Mouse (Mus musculus) myocyte (in vitro differentiated cells): Measurements from ENCODE around the gene Amigo1. TPM values are rescaled to one million over a fixed set of nuclear protein-coding genes. Genes with fewer than 3 reads are reported as not detected.
A peak's percentile ranks its signal among the peaks of the same experiment; 100 is the strongest.

ENCODE experiments used
- H3K27me3 ChIP-seq: one replicate; pipeline ENCODE4 v1.6.1; 2011; ENCODE audit not compliant: control insufficient read depth, insufficient read depth, insufficient read length
- H3K36me3 ChIP-seq: one replicate; pipeline ENCODE4 v1.6.1; 2011; ENCODE audit not compliant: control insufficient read depth, insufficient read depth
- H3K4me2 ChIP-seq: one replicate; pipeline ENCODE4 v1.6.1; 2011; ENCODE audit warnings: low read depth, control low read depth
- H3K4me3 ChIP-seq: one replicate; pipeline ENCODE4 v1.5.1; 2011; ENCODE audit warnings: mild to moderate bottlenecking, control low read depth, moderate library complexity
- H3K79me2 ChIP-seq: one replicate; pipeline ENCODE4 v1.6.1; 2011; ENCODE audit not compliant: control insufficient read depth, insufficient read depth
- H3ac ChIP-seq: one replicate; pipeline ENCODE4 v1.6.1; 2011; ENCODE audit not compliant: control insufficient read depth, insufficient read length
- CEBPB ChIP-seq: IDR thresholded peaks from 2 replicates; pipeline ENCODE4 v1.6.1; 2011; ENCODE audit warnings: mild to moderate bottlenecking, moderate library complexity; ENCODE audit not compliant: poor library complexity, insufficient read depth, severe bottlenecking
- E2F4 ChIP-seq: IDR thresholded peaks from one replicate; pipeline ENCODE4 v1.6.1; 2011; ENCODE audit warnings: mild to moderate bottlenecking, control low read depth, moderate library complexity; ENCODE audit not compliant: insufficient read depth
- MAX ChIP-seq: IDR thresholded peaks from one replicate; pipeline ENCODE4 v1.6.1; 2011; ENCODE audit warnings: low read depth, mild to moderate bottlenecking, control low read depth
- MYOD1 ChIP-seq, 3 experiments: IDR thresholded peaks; one replicate each; pipeline ENCODE4 v1.6.1; 2011; ENCODE audit warnings: control low read depth in 2 of 3, low read depth in 2 of 3, mild to moderate bottlenecking in 2 of 3, moderate library complexity in 1 of 3; ENCODE audit not compliant: insufficient read length in 2 of 3, control insufficient read depth in 1 of 3
- MYOG ChIP-seq, 3 experiments: IDR thresholded peaks; one replicate each; pipeline ENCODE4 v1.6.1; 2011; ENCODE audit warnings: control low read depth in 2 of 3, low read depth in 2 of 3, mild to moderate bottlenecking in 2 of 3; ENCODE audit not compliant: insufficient read length in 2 of 3, control insufficient read depth in 1 of 3, insufficient read depth in 1 of 3
- POLR2A ChIP-seq: IDR thresholded peaks from one replicate; pipeline ENCODE4 v1.6.1; 2011; ENCODE audit warnings: low read depth, mild to moderate bottlenecking, control low read depth, moderate library complexity; ENCODE audit not compliant: insufficient read length
- POLR2AphosphoS2 ChIP-seq: IDR thresholded peaks from one replicate; pipeline ENCODE4 v1.6.1; 2011; ENCODE audit warnings: low read depth, control low read depth; ENCODE audit not compliant: insufficient read length
- REST ChIP-seq: IDR thresholded peaks from one replicate; pipeline ENCODE4 v1.6.1; 2011; ENCODE audit warnings: mild to moderate bottlenecking, control low read depth, moderate library complexity; ENCODE audit not compliant: insufficient read depth, insufficient read length
- SRF ChIP-seq: IDR thresholded peaks from one replicate; pipeline ENCODE4 v1.6.1; 2011; ENCODE audit warnings: low read depth; ENCODE audit not compliant: control insufficient read depth, insufficient read length
- TCF12 ChIP-seq: IDR thresholded peaks from one replicate; pipeline ENCODE4 v1.6.1; 2011; ENCODE audit warnings: mild to moderate bottlenecking, control low read depth; ENCODE audit not compliant: poor library complexity, insufficient read depth, severe bottlenecking
- TCF3 ChIP-seq: IDR thresholded peaks from one replicate; pipeline ENCODE4 v1.6.1; 2011; ENCODE audit warnings: low read depth, control low read depth; ENCODE audit not compliant: insufficient read length
- USF1 ChIP-seq: IDR thresholded peaks from one replicate; pipeline ENCODE4 v1.6.1; 2011; ENCODE audit warnings: low read depth, mild to moderate bottlenecking, control low read depth, moderate library complexity
- polyA plus RNA-seq: library from polyadenylated mRNA; unstranded; fragments of >200 nt; fragmentation: generic; extraction: Trizol; gene quantifications from one replicate; pipeline ENCODE4 v1.2.1, GENCODE M21; 2012; ENCODE audit warnings: missing spikeins

Amigo1 gene
- polyA plus RNA-seq, 1 experiment, result 3.3 TPM

DNA sequence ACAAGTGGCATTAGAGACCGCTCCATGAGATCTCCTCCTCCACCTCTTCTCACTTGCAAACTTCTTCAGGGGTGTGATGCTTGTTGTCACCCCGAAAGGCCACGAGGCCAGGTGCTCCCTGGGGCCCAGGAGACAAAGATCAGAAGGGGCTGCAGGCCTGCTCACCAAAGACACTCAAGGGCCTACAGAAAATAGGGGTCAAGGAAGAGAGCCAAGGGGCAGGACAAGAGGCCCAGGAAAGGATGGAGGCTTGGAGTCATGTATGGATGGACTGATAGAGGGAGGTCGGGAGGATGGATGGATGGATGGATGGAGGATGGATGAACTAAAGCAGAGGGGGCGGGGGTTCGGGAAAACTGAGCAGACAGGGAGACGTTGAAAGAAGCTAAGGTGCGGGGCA is 23.4 kb downstream of the Amigo1 start:
- Histone ChIP-seq H3K36me3 (peaks cover 9% of the 10 kb centered on the region), H3K4me2 (peak overlapping the region; percentile 88), H3K27me3 (no peaks in the 10 kb centered on the region), H3K79me2 (peaks cover 6% of the 10 kb centered on the region), H3ac (peak overlapping the region; percentile 35), H3K4me3 (peak overlapping the region; percentile 84)
- TF ChIP-seq MAX (no peak), USF1 (no peak), CEBPB (no peak), MYOD1 (IDR thresholded peaks at IDR 0.05; ENCODE audit: control insufficient read depth in 1 of 3, insufficient read length in 2 of 3, low read depth in 2 of 3) (no peak), POLR2A (no peak), SRF (no peak), TCF12 (no peak), POLR2AphosphoS2 (no peak), TCF3 (no peak), E2F4 (no peak), REST (no peak), MYOG (IDR thresholded peaks at IDR 0.05; ENCODE audit: control insufficient read depth in 1 of 3, insufficient read depth in 1 of 3, insufficient read length in 2 of 3, low read depth in 2 of 3) (no peak)

GRCm38 (mm10) chr3:108209946-108210770 is 24.0 kb downstream of the Amigo1 start:
- peak; percentile 87 for TF ChIP-seq POLR2A
- TF ChIP-seq E2F4, result no peak
- no peak for TF ChIP-seq MAX
- no peak for TF ChIP-seq USF1
- TF ChIP-seq MYOG (IDR thresholded peaks at IDR 0.05; ENCODE audit: control insufficient read depth in 1 of 3, insufficient read depth in 1 of 3, insufficient read length in 2 of 3, low read depth in 2 of 3), result peak in 2 of 3 experiments; percentile 18 to 36
- TF ChIP-seq TCF3, result no peak
- TF ChIP-seq POLR2AphosphoS2, result peak; percentile 69
- no peak for TF ChIP-seq CEBPB
- peak; percentile 47 for TF ChIP-seq SRF
- TF ChIP-seq TCF12, result no peak
- peak in 1 of 3 experiments; percentile 27 for TF ChIP-seq MYOD1 (IDR thresholded peaks at IDR 0.05; ENCODE audit: control insufficient read depth in 1 of 3, insufficient read length in 2 of 3, low read depth in 2 of 3)
- TF ChIP-seq REST, result no peak
- peaks cover 6% of the 10 kb centered on the region for H3K36me3 ChIP-seq
- peak overlapping the region; percentile 35 for H3ac ChIP-seq
- H3K79me2 ChIP-seq, result peaks cover 6% of the 10 kb centered on the region
- no peaks in the 10 kb centered on the region for H3K27me3 ChIP-seq
- H3K4me2 ChIP-seq, result peak overlapping the region; percentile 92
- H3K4me3 ChIP-seq, result peak overlapping the region; percentile 84

GRCm38 (mm10) chr3:108210771-108211139 is 24.6 kb downstream of the Amigo1 start, which contains the start of gene Atxn7l2:
Atxn7l2 (minus strand) TSS chr3:108210934.
- Histone ChIP-seq H3K4me2 (peak within 1 kb of the TSS; percentile 92), H3K79me2 (peaks cover 6% of the 10 kb centered on the region), H3K4me3 (peak within 1 kb of the TSS; percentile 84), H3K36me3 (peaks cover 6% of the 10 kb centered on the region), H3K27me3 (no peaks in the 10 kb centered on the region), H3ac (peak within 1 kb of the TSS; percentile 35)
- TF ChIP-seq USF1 (no peak), E2F4 (no peak), POLR2AphosphoS2 (no peak), TCF12 (no peak), MAX (no peak), TCF3 (no peak), REST (no peak)

GRCm38 (mm10) chr3:108211845-108212244 is 25.7 kb downstream of the Amigo1 start:
- no peak overlapping the region for H3K4me2 ChIP-seq

GRCm38 (mm10) chr3:108212406-108212805 is 26.3 kb downstream of the Amigo1 start:
- Histone ChIP-seq H3K27me3 (peaks cover 13% of the 10 kb centered on the region), H3ac (no peak overlapping the region), H3K4me3 (no peak overlapping the region), H3K79me2 (peaks cover 6% of the 10 kb centered on the region), H3K36me3 (no peaks in the 10 kb centered on the region), H3K4me2 (no peak overlapping the region)
- no peak for TF ChIP-seq MYOG (IDR thresholded peaks at IDR 0.05; ENCODE audit: control insufficient read depth in 1 of 3, insufficient read depth in 1 of 3, insufficient read length in 2 of 3, low read depth in 2 of 3)
- no peak for TF ChIP-seq SRF
- no peak for TF ChIP-seq POLR2A
- no peak for TF ChIP-seq MYOD1 (IDR thresholded peaks at IDR 0.05; ENCODE audit: control insufficient read depth in 1 of 3, insufficient read length in 2 of 3, low read depth in 2 of 3)
- TF ChIP-seq TCF12, result no peak
- no peak for TF ChIP-seq MAX
- no peak for TF ChIP-seq POLR2AphosphoS2
- TF ChIP-seq TCF3, result no peak
- no peak for TF ChIP-seq USF1

More at GRCm38 (mm10) chr3:108211845-108212244, 25.7 kb downstream of the Amigo1 start:
- no peak for TF ChIP-seq CEBPB
- Histone ChIP-seq H3K4me3 (peak overlapping the region; percentile 84), H3ac (no peak overlapping the region), H3K36me3 (no peaks in the 10 kb centered on the region), H3K79me2 (peaks cover 6% of the 10 kb centered on the region), H3K27me3 (peaks cover 10% of the 10 kb centered on the region)
